Mouse (Mus musculus): ENCODE measurements around the gene Smu1. TPM values are rescaled to one million over a fixed set of nuclear protein-coding genes. Genes with fewer than 3 reads are reported as not detected.

Gene Smu1
- total and polyA plus RNA-seq, 3 experiments = 93.4 to 183 (median 118) TPM

DNA sequence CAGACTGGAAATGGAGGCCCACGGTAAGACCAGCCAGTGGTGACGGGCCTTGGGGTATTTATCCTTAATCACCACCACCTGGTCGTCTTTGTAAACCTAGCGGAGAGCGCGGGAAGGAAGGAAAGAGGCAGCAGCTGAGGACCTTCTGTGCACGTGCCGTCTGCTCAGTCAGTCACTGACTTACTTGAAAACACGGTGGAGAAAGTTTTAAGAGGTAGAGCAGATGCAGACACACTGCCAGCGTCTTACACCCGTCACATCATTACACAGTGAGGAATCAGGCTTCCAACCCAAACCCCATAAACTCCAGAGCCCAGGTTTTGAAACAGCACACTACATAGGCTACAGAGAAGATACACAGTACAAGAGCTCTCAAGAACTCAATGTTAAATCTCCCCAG is 66.6 kb downstream of the Smu1 start:
- H3K9me3 ChIP-seq (replicated peaks; ENCODE audit: low read length) = no peaks in the 10 kb centered on the region
- no peaks in the 10 kb centered on the region for H3K79me2 ChIP-seq (replicated peaks; ENCODE audit: control insufficient read depth, extremely low read depth, insufficient read depth, poor library complexity, severe bottlenecking)
- H3K9ac ChIP-seq (ENCODE audit: insufficient read depth, low read depth) = no peak overlapping the region
- in situ Hi-C loops (cut with MboI; ENCODE audit: low pct_ligation_motif_present, low pct_unique_long_range_greater_than_20kb, low sequenced_read_pairs) = loop anchor here (25.0 kb wide), 1 partner anchor 554 kb away; the partner anchor contains the start of gene Aco1
- dilution Hi-C loops (cut with MboI; ENCODE audit: extremely low pct_ligation_motif_present, extremely low pct_unique_long_range_greater_than_20kb, low sequenced_read_pairs) = no loop called here
- no peak overlapping the region for H3K4me3 ChIP-seq (replicated peaks in 1 of 3; ENCODE audit: low read depth in 2 of 3, low read length in 2 of 3, poor library complexity in 1 of 3)
- H3K4me1 ChIP-seq (ENCODE audit: control insufficient read depth in 1 of 2, insufficient read depth in 2 of 2) = no peaks in the 10 kb centered on the region
- no peak for DNase-seq (ENCODE audit: extremely low read depth)
- no peak overlapping the region for H3K4me2 ChIP-seq (ENCODE audit: insufficient read depth, low read depth, poor library complexity, severe bottlenecking)
- TF ChIP-seq MEF2A (IDR thresholded peaks at IDR 0.05; ENCODE audit: borderline replicate concordance, low read depth, low read length) (no peak), POLR2A (IDR thresholded peaks at IDR 0.05; ENCODE audit: low read depth, low read length) (no peak), MYC (IDR thresholded peaks at IDR 0.05; ENCODE audit: low read depth, low read length) (no peak), POLR2AphosphoS2 (IDR thresholded peaks at IDR 0.05; ENCODE audit: low read depth, low read length) (no peak), PAX5 (IDR thresholded peaks at IDR 0.05; ENCODE audit: low read length) (no peak), ELF1 (IDR thresholded peaks at IDR 0.05; ENCODE audit: low read depth, low read length) (no peak), MXI1 (IDR thresholded peaks at IDR 0.05; ENCODE audit: low read depth, low read length) (no peak), KAT2A (IDR thresholded peaks at IDR 0.05; ENCODE audit: insufficient replicate concordance, low read length) (no peak), MAFK (IDR thresholded peaks at IDR 0.05; ENCODE audit: insufficient replicate concordance, low read length) (no peak), CHD1 (IDR thresholded peaks at IDR 0.05; ENCODE audit: low read depth, low read length) (no peak), IRF4 (IDR thresholded peaks at IDR 0.05; ENCODE audit: low read depth, low read length) (no peak)
- no peak overlapping the region for H3K27ac ChIP-seq (ENCODE audit: insufficient read depth, low read depth)
- H3K27me3 ChIP-seq (replicated peaks) = no peaks in the 10 kb centered on the region
- peaks cover 52 to 79% of the 10 kb centered on the region in 2 experiments for H3K36me3 ChIP-seq (replicated peaks in 1 of 2; ENCODE audit: control insufficient read depth in 1 of 2, insufficient read depth in 1 of 2, low read length in 1 of 2)

Other genes starting within 250 kb of the Smu1 start
- gene Aptx, start 54.7 kb downstream of the Smu1 start, total RNA-seq (2012; rRNA removed) = 15.1 and 17.0 TPM in 2 replicates
- 15.8 and 16.6 TPM in 2 replicates for gene Aptx, start 54.7 kb downstream of the Smu1 start, total RNA-seq (2014; rRNA removed)
- 20.2 and 22.0 TPM in 2 replicates for gene Aptx, start 54.7 kb downstream of the Smu1 start, polyA plus RNA-seq (2012; ENCODE audit: insufficient read length, low read depth)
- 67.9 and 127 TPM in 2 replicates for gene Dnaja1, start 35.8 kb downstream of the Smu1 start, total RNA-seq (2012; rRNA removed)
- gene Dnaja1, start 35.8 kb downstream of the Smu1 start, total RNA-seq (2014; rRNA removed) = 117 and 170 TPM in 2 replicates
- gene Dnaja1, start 35.8 kb downstream of the Smu1 start, polyA plus RNA-seq (2012; ENCODE audit: insufficient read length, low read depth) = 412 and 485 TPM in 2 replicates
- gene B4galt1, start 96.1 kb upstream of the Smu1 start, total RNA-seq (2012; rRNA removed) = 39.5 and 46.6 TPM in 2 replicates
- 59.6 and 66.6 TPM in 2 replicates for gene B4galt1, start 96.1 kb upstream of the Smu1 start, total RNA-seq (2014; rRNA removed)
- 72.4 and 80.2 TPM in 2 replicates for gene B4galt1, start 96.1 kb upstream of the Smu1 start, polyA plus RNA-seq (2012; ENCODE audit: insufficient read length, low read depth)
- not detected in 2 replicates for gene Spink4, start 162.1 kb upstream of the Smu1 start, total RNA-seq (2012; rRNA removed)
- gene Spink4, start 162.1 kb upstream of the Smu1 start, total RNA-seq (2014; rRNA removed) = not detected in 2 replicates
- not detected in 2 replicates for gene Spink4, start 162.1 kb upstream of the Smu1 start, polyA plus RNA-seq (2012; ENCODE audit: insufficient read length, low read depth)
- gene Bag1, start 190.4 kb upstream of the Smu1 start, total RNA-seq (2012; rRNA removed) = 105 and 123 TPM in 2 replicates
- 149 and 190 TPM in 2 replicates for gene Bag1, start 190.4 kb upstream of the Smu1 start, total RNA-seq (2014; rRNA removed)
- gene Bag1, start 190.4 kb upstream of the Smu1 start, polyA plus RNA-seq (2012; ENCODE audit: insufficient read length, low read depth) = 161 and 193 TPM in 2 replicates
- gene Chmp5, start 190.5 kb upstream of the Smu1 start, total RNA-seq (2012; rRNA removed) = 51.6 and 53.0 TPM in 2 replicates
- gene Chmp5, start 190.5 kb upstream of the Smu1 start, total RNA-seq (2014; rRNA removed) = 86.7 and 88.1 TPM in 2 replicates
- 43.6 and 45.9 TPM in 2 replicates for gene Chmp5, start 190.5 kb upstream of the Smu1 start, polyA plus RNA-seq (2012; ENCODE audit: insufficient read length, low read depth)
- gene Nfx1, start 213.0 kb upstream of the Smu1 start, total RNA-seq (2012; rRNA removed) = 53.7 and 55.5 TPM in 2 replicates
- 70.5 and 75.2 TPM in 2 replicates for gene Nfx1, start 213.0 kb upstream of the Smu1 start, total RNA-seq (2014; rRNA removed)
- 87.0 and 89.8 TPM in 2 replicates for gene Nfx1, start 213.0 kb upstream of the Smu1 start, polyA plus RNA-seq (2012; ENCODE audit: insufficient read length, low read depth)